Mouse (Mus musculus): ENCODE measurements at regions not wholly inside any gene's neighbourhood (a gene's known extent, or its start where the extent isn't known, plus 50 kb on each side); places are given as distances from the start of the nearest gene placed in this dataset.
A peak's percentile ranks its signal among the peaks of the same experiment; 100 is the strongest.

DNA sequence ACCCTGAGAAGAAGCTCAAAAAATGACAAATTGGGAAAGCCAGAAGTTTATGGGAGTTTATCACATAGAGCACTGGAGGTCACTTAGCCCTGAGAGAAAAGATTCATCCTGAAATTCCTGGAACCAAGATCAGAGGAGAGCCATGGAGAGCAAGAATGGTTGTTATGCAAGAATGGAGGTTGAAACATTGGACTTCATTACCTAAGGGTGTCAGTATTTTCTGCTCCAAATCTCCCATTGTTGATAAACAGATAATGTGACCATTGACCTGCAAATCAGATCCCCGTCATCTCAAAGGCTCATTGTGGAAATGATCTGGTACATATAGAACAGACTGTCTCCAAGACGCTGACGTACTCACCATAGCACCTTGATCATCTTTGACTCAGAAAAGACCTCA, 1477.6 kb upstream of the Slc10a2 start:
- Histone ChIP-seq H3K4me1 (ENCODE audit: control insufficient read depth, insufficient read depth, low read length) (no peaks in the 10 kb centered on the region), H3K36me3 (ENCODE audit: control insufficient read depth, insufficient read depth, low read length) (no peaks in the 10 kb centered on the region), H3K4me3 (ENCODE audit: control insufficient read depth, low read depth, low read length) (no peak overlapping the region), H3K27ac (ENCODE audit: control insufficient read depth, insufficient read depth, low read depth, low read length) (no peak overlapping the region), H3K27me3 (ENCODE audit: control insufficient read depth, insufficient read depth, low read length) (no peaks in the 10 kb centered on the region)
- TF ChIP-seq POLR2A (IDR thresholded peaks at IDR 0.05; ENCODE audit: control insufficient read depth, low read depth, low read length) (no peak), CTCF (IDR thresholded peaks at IDR 0.05; ENCODE audit: control insufficient read depth, insufficient read depth, insufficient replicate concordance, low read depth, low read length) (no peak)

GRCm38 (mm10) chr8:6577868-6578634, 1472.9 kb upstream of the Slc10a2 start:
- Histone ChIP-seq H3K36me3 (ENCODE audit: control insufficient read depth, insufficient read depth, low read length) (no peaks in the 10 kb centered on the region), H3K27me3 (ENCODE audit: control insufficient read depth, insufficient read depth, low read length) (no peaks in the 10 kb centered on the region), H3K27ac (ENCODE audit: control insufficient read depth, insufficient read depth, low read depth, low read length) (no peak overlapping the region), H3K4me1 (ENCODE audit: control insufficient read depth, insufficient read depth, low read length) (no peaks in the 10 kb centered on the region), H3K4me3 (ENCODE audit: control insufficient read depth, low read depth, low read length) (no peak overlapping the region)
- TF ChIP-seq POLR2A (IDR thresholded peaks at IDR 0.05; ENCODE audit: control insufficient read depth, low read depth, low read length) (no peak), CTCF (IDR thresholded peaks at IDR 0.05; ENCODE audit: control insufficient read depth, insufficient read depth, insufficient replicate concordance, low read depth, low read length) (no peak)

DNA sequence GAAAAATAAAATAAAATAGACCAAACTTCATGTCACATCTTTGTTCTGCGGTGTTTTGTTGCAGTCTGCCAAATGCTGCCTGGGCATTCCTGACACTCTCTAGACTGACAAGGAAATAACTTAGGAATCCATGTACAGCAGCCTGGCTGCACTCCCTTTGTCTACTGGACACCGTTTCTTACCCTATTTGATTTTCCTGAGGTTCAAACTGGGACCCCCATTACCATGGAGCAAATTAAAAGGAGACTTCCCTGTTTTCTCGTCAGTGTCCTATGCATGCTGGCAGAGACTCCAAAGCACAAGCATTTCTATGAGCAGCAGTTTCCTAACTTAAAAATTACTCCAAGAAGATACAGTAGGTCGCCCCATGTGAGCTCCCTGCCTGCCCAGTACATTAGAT, 1470.1 kb upstream of the Slc10a2 start:
- no peak overlapping the region for H3K4me3 ChIP-seq (ENCODE audit: control insufficient read depth, low read depth, low read length)
- TF ChIP-seq POLR2A (IDR thresholded peaks at IDR 0.05; ENCODE audit: control insufficient read depth, low read depth, low read length) (no peak), CTCF (IDR thresholded peaks at IDR 0.05; ENCODE audit: control insufficient read depth, insufficient read depth, insufficient replicate concordance, low read depth, low read length) (no peak)

DNA sequence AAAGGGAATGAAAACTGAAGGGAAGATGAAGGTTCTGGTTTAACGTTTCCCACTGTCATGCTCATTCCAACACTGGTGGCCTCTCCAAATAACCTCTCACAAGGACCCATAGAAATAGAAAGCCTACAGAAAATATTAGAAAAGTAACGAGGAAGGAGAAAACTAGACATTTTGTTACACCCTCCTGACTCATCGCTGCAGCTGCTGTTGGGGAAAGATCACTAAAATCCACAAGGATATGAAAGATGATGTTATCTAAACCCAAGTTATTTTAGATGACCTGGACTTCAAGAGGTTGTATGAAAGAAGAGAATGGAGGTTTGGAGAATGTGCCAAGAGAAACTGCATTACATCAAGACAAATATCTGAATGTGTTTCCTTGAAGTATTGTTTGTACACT, 1468.3 kb upstream of the Slc10a2 start:
- Histone ChIP-seq H3K4me3 (ENCODE audit: control insufficient read depth, low read depth, low read length) (no peak overlapping the region), H3K4me1 (ENCODE audit: control insufficient read depth, insufficient read depth, low read length) (no peaks in the 10 kb centered on the region), H3K36me3 (ENCODE audit: control insufficient read depth, insufficient read depth, low read length) (no peaks in the 10 kb centered on the region), H3K27ac (ENCODE audit: control insufficient read depth, insufficient read depth, low read depth, low read length) (no peak overlapping the region), H3K27me3 (ENCODE audit: control insufficient read depth, insufficient read depth, low read length) (no peaks in the 10 kb centered on the region)
- no peak for TF ChIP-seq POLR2A (IDR thresholded peaks at IDR 0.05; ENCODE audit: control insufficient read depth, low read depth, low read length)
- TF ChIP-seq CTCF (IDR thresholded peaks at IDR 0.05; ENCODE audit: control insufficient read depth, insufficient read depth, insufficient replicate concordance, low read depth, low read length) = no peak

More for the DNA sequence above, 1470.1 kb upstream of the Slc10a2 start:
- Histone ChIP-seq H3K27ac (ENCODE audit: control insufficient read depth, insufficient read depth, low read depth, low read length) (no peak overlapping the region), H3K4me1 (ENCODE audit: control insufficient read depth, insufficient read depth, low read length) (no peaks in the 10 kb centered on the region), H3K36me3 (ENCODE audit: control insufficient read depth, insufficient read depth, low read length) (no peaks in the 10 kb centered on the region), H3K27me3 (ENCODE audit: control insufficient read depth, insufficient read depth, low read length) (no peaks in the 10 kb centered on the region)

DNA sequence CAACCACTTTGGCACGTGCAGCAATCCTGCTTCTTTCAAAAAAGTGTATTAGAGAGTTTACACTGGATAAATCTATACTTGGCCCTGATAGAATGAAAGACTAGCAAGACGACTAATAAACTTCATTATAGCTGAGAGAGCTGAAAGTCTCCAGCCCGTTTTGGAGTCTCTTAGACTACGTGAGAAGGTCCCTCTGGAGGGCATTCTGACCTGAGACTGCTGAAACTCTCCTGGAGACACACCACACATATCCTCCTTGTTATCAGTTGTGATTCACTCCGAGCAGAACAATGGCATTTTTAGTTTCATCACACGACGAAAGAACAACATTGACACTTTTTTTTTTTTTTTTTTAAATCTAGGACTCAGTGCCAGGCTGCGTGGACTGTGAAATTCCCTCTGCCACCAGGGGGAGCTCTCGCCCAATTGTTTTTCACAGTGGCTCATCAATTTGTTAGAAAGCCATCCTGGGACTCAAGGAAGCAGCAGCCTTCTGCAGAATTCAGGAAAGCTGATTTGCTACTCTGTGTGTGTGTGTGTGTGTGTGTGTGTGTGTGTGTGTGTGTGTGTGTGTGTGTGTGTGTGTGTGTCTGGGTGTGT, 1467.0 kb upstream of the Slc10a2 start:
- no peak overlapping the region for H3K4me3 ChIP-seq (ENCODE audit: control insufficient read depth, low read depth, low read length)
- H3K36me3 ChIP-seq (ENCODE audit: control insufficient read depth, insufficient read depth, low read length) = no peaks in the 10 kb centered on the region
- H3K27ac ChIP-seq (ENCODE audit: control insufficient read depth, insufficient read depth, low read depth, low read length) = no peak overlapping the region
- no peaks in the 10 kb centered on the region for H3K4me1 ChIP-seq (ENCODE audit: control insufficient read depth, insufficient read depth, low read length)
- no peak for TF ChIP-seq POLR2A (IDR thresholded peaks at IDR 0.05; ENCODE audit: control insufficient read depth, low read depth, low read length)
- peak; percentile 56; the same call in 1 of the 2 replicates for TF ChIP-seq CTCF (IDR thresholded peaks at IDR 0.05; ENCODE audit: control insufficient read depth, insufficient read depth, insufficient replicate concordance, low read depth, low read length)
- no peaks in the 10 kb centered on the region for H3K27me3 ChIP-seq (ENCODE audit: control insufficient read depth, insufficient read depth, low read length)

- Histone ChIP-seq H3K4me3 (ENCODE audit: control insufficient read depth, low read depth, low read length) (no peak overlapping the region), H3K27me3 (ENCODE audit: control insufficient read depth, insufficient read depth, low read length) (no peaks in the 10 kb centered on the region), H3K36me3 (ENCODE audit: control insufficient read depth, insufficient read depth, low read length) (no peaks in the 10 kb centered on the region), H3K27ac (ENCODE audit: control insufficient read depth, insufficient read depth, low read depth, low read length) (no peak overlapping the region), H3K4me1 (ENCODE audit: control insufficient read depth, insufficient read depth, low read length) (no peaks in the 10 kb centered on the region)
- TF ChIP-seq POLR2A (IDR thresholded peaks at IDR 0.05; ENCODE audit: control insufficient read depth, low read depth, low read length) = no peak
- TF ChIP-seq CTCF (IDR thresholded peaks at IDR 0.05; ENCODE audit: control insufficient read depth, insufficient read depth, insufficient replicate concordance, low read depth, low read length) = no peak
These were observed 1445.8 kb upstream of the Slc10a2 start for GRCm38 (mm10) chr8:6550965-6551364.

GRCm38 (mm10) chr8:6527171-6527570, 1422.0 kb upstream of the Slc10a2 start:
- TF ChIP-seq CTCF (IDR thresholded peaks at IDR 0.05; ENCODE audit: control insufficient read depth, insufficient read depth, insufficient replicate concordance, low read depth, low read length) = no peak
- TF ChIP-seq POLR2A (IDR thresholded peaks at IDR 0.05; ENCODE audit: control insufficient read depth, low read depth, low read length) = no peak

More at GRCm38 (mm10) chr8:6527171-6527570, 1422.0 kb upstream of the Slc10a2 start:
- Histone ChIP-seq H3K27ac (ENCODE audit: control insufficient read depth, insufficient read depth, low read depth, low read length) (no peak overlapping the region), H3K4me1 (ENCODE audit: control insufficient read depth, insufficient read depth, low read length) (no peaks in the 10 kb centered on the region), H3K4me3 (ENCODE audit: control insufficient read depth, low read depth, low read length) (no peak overlapping the region), H3K36me3 (ENCODE audit: control insufficient read depth, insufficient read depth, low read length) (no peaks in the 10 kb centered on the region), H3K27me3 (ENCODE audit: control insufficient read depth, insufficient read depth, low read length) (no peaks in the 10 kb centered on the region)
